Mouse (Mus musculus): ENCODE data around the gene Unc79. TPM values are rescaled to one million over a fixed set of nuclear protein-coding genes. Genes with fewer than 3 reads are reported as not detected.

Unc79 gene
- total RNA-seq, 2 experiments from 2014 or later, result 49.3 to 49.6 TPM

DNA sequence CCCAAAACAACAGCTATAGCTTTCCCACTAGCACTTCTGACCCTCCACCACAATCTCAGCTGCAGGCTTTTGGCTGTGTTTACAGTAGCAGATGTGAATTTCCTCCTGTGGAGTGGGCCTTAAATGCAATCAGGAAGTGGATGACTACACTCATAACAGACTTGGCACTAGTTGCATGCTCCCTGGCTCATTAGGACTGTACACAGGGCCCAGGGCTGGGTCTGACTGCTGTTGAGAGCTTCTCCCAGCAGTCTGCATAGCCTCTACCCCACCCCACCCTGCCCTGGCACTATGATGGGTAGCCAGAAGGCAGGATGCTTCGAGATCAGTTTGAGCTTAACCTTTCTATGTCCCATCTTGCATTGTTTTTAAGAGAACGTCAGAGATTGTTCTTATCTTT lies 91.5 kb downstream of the Unc79 start:
- DNase-seq (ENCODE audit: low spot score in 2 of 2), result no peak

DNA sequence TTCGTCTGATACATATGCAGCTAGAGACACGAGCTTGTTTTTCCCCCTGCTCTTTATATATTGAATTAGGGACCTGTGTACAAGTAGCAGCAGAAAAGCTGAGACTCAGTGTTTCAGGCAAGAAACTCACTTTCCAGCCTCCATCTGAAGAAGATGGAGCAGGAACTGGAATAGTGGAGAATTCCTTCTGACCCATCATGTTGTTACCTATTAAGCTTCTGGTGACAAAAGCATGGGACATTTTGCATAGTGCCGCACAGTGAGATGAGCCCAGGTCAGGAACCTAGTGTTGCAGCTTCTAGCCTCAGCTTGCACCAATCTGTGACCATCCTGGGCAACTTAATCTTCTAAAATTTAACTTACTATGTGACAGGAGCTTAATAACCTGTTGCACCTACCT lies 92.7 kb downstream of the Unc79 start:
- DNase-seq (ENCODE audit: low spot score in 2 of 2), result no peak

DNA sequence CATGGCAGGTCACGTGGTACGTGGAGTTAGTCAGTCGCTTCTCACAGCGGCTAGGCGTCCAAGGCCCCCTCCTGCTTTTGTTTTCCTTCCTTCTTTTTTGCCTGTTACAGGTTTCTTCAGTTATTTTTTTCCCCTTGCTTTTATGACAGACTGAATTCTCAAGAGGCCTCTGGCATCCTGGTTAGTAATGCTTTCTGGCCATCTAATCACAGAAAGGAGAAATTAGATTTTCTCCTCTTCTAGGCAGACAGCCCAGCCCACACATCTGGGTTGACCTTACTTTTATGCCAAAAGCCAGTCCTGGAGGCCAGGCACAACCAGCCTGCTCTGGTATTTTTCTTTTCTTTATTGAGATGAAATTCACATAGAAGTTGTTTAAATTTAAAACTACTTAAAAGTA lies 94.1 kb downstream of the Unc79 start:
- no peak for DNase-seq (ENCODE audit: low spot score in 2 of 2)

DNA sequence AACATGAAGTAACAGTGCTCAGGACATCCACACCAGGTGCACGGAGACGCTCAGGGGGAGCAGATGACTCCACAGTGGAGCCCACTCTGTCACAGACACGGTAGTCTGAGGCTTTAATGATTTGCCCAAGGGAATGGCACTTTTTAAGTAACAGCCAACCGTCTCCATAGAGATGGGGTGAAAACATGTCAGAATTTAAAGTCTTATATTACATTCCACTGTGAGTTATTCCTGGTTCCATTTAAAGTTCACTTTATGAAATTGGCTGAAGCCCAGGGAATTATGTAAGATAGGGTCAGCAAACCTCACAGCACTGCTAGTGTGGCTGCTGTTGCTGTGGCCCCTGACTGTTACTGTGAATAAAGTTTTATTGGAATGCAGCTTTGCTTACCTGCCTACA lies 95.8 kb downstream of the Unc79 start:
- DNase-seq (ENCODE audit: low spot score in 2 of 2), result no peak

GRCm38 (mm10) chr12:103049865-103050264 lies 101.2 kb downstream of the Unc79 start:
- DNase-seq (ENCODE audit: low spot score in 2 of 2), result no peak

- DNase-seq (ENCODE audit: low spot score in 2 of 2), result no peak
Measured at GRCm38 (mm10) chr12:103059321-103060053, 110.8 kb downstream of the Unc79 start.

- DNase-seq (ENCODE audit: low spot score in 2 of 2), result no peak
Measured at GRCm38 (mm10) chr12:103060791-103061190, 112.1 kb downstream of the Unc79 start.

DNA sequence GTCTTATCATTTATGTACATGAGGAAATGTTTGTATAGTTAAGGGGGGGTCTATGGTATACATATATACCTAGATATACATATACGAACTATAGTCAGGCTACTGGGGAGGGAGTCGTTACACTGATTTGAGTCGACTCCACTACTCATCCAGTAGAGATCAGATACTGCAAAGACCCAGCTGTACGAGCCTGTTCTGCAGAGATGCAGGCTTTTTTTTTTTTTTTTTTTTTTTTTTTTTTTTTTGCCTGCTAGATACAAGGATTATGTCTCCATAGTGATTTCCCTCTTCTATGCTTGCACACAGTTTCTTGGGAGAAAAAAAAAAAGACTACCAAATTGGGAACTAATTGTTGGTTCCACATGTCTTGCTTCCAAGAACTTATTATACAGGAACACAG lies 113.5 kb downstream of the Unc79 start:
- no peak for DNase-seq (ENCODE audit: low spot score in 2 of 2)

DNA sequence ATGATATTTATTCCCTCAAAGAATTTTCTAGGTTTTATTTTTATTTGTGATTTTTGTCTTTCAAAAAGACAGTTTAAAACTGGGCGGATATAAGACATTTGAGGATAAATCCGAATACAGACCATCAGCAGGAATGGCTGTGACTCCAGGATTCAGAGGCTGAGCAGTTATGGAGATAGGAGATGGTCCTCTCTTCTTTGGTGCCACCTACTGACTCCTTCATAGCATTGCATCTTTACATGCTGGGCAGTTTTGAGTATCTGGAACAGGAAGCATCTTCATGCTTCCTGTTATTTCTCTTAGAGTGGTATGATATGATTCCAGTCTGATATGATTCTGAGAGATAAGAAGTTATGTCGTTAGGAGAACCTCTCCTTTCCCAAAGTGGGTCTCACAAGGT lies 116.3 kb downstream of the Unc79 start:
- peak in 1 of 2 experiments; percentile 57 for DNase-seq (ENCODE audit: low spot score in 2 of 2)

GRCm38 (mm10) chr12:103068161-103068560 lies 119.5 kb downstream of the Unc79 start:
- DNase-seq (ENCODE audit: low spot score in 2 of 2), result no peak

GRCm38 (mm10) chr12:103069565-103069964 lies 120.9 kb downstream of the Unc79 start:
- no peak for DNase-seq (ENCODE audit: low spot score in 2 of 2)

DNA sequence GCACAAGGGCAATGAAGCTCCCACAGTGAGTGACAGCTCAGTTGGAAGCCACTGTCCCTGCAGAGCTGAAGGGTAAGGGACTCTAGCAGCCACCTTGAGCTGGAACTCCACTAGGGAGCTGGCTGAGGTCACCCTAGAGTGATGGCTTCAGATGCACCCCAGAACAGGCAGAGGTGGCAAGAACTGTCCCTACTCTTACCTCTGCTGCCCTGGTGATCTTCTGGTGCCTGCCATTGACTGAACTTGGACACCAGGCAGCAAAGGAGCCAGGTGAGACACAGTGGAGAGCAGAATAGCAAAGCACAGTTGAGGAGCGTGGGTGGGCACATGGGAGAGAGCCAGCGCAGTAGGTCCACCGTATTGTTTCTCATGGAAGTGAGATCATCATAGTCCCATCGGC lies 125.3 kb downstream of the Unc79 start:
- no peak for DNase-seq (ENCODE audit: low spot score in 2 of 2)

DNA sequence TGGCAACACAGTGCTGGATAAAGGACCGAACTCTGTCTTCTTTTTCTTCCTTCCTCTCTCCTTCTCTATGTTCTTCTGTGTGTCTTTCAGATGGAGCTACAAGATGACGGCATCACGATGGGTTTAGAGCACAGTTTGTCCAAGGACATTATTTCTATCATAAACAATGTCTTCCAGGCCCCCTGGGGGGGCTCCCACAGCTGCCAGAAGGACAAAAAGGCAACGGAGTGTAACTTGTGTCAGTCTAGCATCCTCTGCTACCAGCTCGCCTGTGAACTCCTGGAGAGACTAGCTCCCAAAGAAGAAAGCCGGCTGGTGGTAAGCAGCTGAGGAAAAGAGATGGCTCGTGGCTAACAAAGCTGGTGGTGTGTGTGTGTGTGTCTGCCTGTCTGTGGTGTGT lies 130.1 kb downstream of the Unc79 start:
- DNase-seq (ENCODE audit: low spot score in 2 of 2), result no peak

- no peak for DNase-seq (ENCODE audit: low spot score in 2 of 2)
Measured at GRCm38 (mm10) chr12:103080055-103080454, 131.4 kb downstream of the Unc79 start.

DNA sequence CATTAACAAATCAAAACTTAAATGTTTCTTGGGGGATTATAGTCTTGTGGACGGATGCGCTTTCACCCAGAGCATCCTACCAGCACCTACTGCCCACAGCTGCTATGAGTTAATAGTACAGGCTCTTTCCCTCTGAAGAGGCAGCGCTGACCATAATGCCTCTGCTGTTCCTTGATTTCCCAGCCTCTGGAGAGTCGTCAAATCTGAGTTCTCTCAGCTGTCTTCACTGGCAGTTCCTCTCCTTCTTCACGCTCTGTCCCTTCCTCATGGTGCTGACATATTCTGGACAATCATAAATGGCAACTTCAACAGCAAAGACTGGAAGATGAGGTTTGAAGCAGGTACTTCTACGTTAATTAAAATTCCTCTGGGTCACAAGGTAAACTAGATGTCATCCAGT lies 143.2 kb downstream of the Unc79 start:
- DNase-seq (ENCODE audit: low spot score in 2 of 2), result no peak

DNA sequence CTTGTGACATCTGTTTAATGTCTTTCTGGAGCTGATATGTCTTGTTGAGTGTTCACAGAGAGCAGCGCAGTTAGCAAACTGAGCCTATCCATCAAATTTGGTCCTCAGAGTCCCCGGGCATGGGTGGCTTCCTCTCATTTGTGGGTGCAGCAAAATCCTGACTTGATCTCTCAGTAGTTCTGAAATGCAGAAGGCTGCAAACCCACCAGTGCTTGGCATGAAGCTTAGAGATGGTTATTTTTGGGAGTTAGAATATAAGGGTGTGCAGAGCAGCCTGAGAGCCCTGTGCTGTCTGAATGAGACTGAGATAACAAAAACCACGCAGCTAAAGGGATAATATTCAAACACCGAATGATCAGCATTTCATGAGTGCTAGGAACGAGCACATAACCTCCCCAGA lies 146.5 kb downstream of the Unc79 start:
- DNase-seq (ENCODE audit: low spot score in 2 of 2), result no peak

- peak in 1 of 2 experiments; percentile 65 for DNase-seq (ENCODE audit: low spot score in 2 of 2)
Measured at GRCm38 (mm10) chr12:103099185-103099584, 150.5 kb downstream of the Unc79 start.

DNA sequence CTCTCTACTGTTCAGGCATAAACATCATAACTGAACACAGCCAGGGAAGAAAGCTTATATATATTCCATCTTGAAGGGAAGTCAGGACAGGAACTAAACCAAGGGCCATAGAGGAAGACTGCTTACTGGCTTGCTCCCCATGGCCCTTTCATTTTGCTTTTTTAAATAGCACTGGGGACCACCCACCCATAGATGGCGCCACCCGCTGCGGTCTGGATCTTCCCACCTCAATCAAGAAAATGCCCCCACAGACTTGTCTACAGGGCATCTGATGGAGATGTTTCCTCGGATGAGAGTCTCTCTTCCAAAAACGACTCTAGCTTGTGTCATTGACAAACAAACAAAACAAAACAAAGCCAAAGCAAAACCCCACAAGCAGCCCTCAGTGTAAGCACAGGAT lies 151.4 kb downstream of the Unc79 start:
- DNase-seq (ENCODE audit: low spot score in 2 of 2), result no peak

GRCm38 (mm10) chr12:103103041-103103440 lies 154.4 kb downstream of the Unc79 start:
- DNase-seq (ENCODE audit: low spot score in 2 of 2), result no peak

GRCm38 (mm10) chr12:103103601-103104000 lies 154.9 kb downstream of the Unc79 start:
- no peak for DNase-seq (ENCODE audit: low spot score in 2 of 2)

DNA sequence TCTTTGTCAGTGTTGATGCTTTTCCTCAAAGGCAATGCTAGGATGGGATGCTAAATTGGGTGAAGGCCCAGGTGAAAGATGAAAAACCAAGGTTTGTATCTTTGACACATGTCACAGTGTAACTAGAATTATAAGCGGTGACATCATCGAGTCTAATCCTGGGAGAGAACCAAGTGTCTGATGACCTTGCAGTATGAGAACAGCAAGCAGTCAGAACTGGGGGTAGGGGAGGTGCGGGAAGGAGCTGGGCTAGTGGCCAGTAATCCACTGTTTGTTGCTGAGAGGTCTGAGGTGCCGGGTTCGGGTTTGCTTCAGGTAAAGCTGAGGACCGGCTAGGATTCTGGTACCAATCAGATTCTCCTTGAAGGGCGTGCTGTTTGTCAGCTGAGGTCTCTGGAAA lies 160.6 kb downstream of the Unc79 start:
- DNase-seq (ENCODE audit: low spot score in 2 of 2), result no peak

- no peak for DNase-seq (ENCODE audit: low spot score in 2 of 2)
Measured at GRCm38 (mm10) chr12:103116639-103117038, 168.0 kb downstream of the Unc79 start.

- peak in 1 of 2 experiments; percentile 39 for DNase-seq (ENCODE audit: low spot score in 2 of 2)
Measured at GRCm38 (mm10) chr12:103117517-103118193, 169.0 kb downstream of the Unc79 start.
